Mouse (Mus musculus) forebrain, embryonic 12.5 days (tissue): ENCODE data around the gene Tekt2. TPM values are rescaled to one million over a fixed set of nuclear protein-coding genes. Genes with fewer than 3 reads are reported as not detected.

Experiments
- ATAC-seq: fragments of 200-750 bp; cut with Nextera tagmentation; 2 replicates; pipeline ENCODE4 v1.8.0; 2017; ENCODE audit warnings: moderate TSS enrichment; ENCODE audit not compliant: low FRiP score
- H3K27ac ChIP-seq: fragments of 300-500 bp; sonication (generic); 2 replicates; pipeline ENCODE4 v1.5.1; 2016; ENCODE audit warnings: mild to moderate bottlenecking
- H3K27me3 ChIP-seq: fragments of 300-500 bp; sonication (generic); 2 replicates; pipeline ENCODE4 v1.6.1; 2016; ENCODE audit warnings: mild to moderate bottlenecking
- H3K36me3 ChIP-seq: fragments of 300-500 bp; sonication (generic); replicated peaks from 2 replicates; pipeline ENCODE4 v1.6.1; 2016; ENCODE audit warnings: mild to moderate bottlenecking
- H3K4me1 ChIP-seq: fragments of 300-500 bp; sonication (generic); 2 replicates; pipeline ENCODE4 v1.6.1; 2016
- H3K4me2 ChIP-seq: fragments of 300-500 bp; sonication (generic); 2 replicates; pipeline ENCODE4 v1.6.1; 2016; ENCODE audit warnings: mild to moderate bottlenecking, moderate library complexity
- H3K4me3 ChIP-seq: fragments of 300-500 bp; sonication (generic); replicated peaks from 2 replicates; pipeline ENCODE4 v1.5.1; 2016; ENCODE audit warnings: mild to moderate bottlenecking
- H3K9ac ChIP-seq: fragments of 300-500 bp; sonication (generic); 2 replicates; pipeline ENCODE4 v1.6.1; 2016; ENCODE audit warnings: mild to moderate bottlenecking
- H3K9me3 ChIP-seq: fragments of 300-500 bp; sonication (generic); 2 replicates; pipeline ENCODE4 v1.6.1; 2016
- WGBS: fragments of 180-500 bp; shearing (Covaris S2); methylation state at CpG from one replicate; pipeline ENCODE4 v1.1.7; 2016; 5-methylcytosine and 5-hydroxymethylcytosine counted together
- polyA plus RNA-seq: library from polyadenylated mRNA; unstranded; fragments of >200 nt; fragmentation: Nextera tagmentation; extraction: Ambion mirVana; gene quantifications from 2 replicates; pipeline ENCODE4 v1.2.1, GENCODE M21; 2016

The Tekt2 gene
- polyA plus RNA-seq, 1 experiment from 2014 or later, result 10.8 TPM

DNA sequence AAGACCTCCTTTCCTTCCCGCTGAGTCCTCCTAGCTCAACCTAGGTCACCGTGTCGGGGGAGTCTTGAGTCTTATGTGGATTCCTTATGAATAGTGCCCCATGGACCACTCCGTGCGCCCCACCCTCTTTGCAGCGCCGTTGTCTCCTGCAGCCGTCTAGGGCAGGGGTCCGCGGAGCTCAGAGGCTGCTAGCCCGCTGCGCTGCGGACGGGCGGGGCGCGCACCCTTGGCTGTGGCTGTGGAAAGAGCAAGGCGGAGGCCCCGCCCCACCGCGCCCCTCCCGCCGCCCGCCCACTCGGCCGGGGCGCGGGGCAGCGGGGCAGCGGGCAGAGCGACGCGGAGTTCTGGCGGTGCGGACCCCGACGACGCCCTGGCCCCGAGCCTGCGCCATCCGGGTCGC, 39.0 kb downstream of the Tekt2 start, which contains the start of gene Col8a2:
Gene Col8a2, plus strand, starts transcription at position 302 of the 400 bp plus-strand sequence.
- Histone ChIP-seq H3K4me2 (peak within 1 kb of the TSS; percentile 52), H3K4me3 (peak within 1 kb of the TSS; percentile 41), H3K27ac (0 out of 2 replicates have a peak within 1 kb of the TSS, but pooled peaks have one; percentile 19), H3K9me3 (peaks cover 9% of the 10 kb centered on the region; the same call in 1 of the 2 replicates), H3K36me3 (no peaks in the 10 kb centered on the region), H3K9ac (peak within 1 kb of the TSS; percentile 44), H3K4me1 (peaks cover 20% of the 10 kb centered on the region), H3K27me3 (peaks cover 74% of the 10 kb centered on the region)
- WGBS, result 2% methylated on average over 42 of the region's 42 CpGs
- no peak for ATAC-seq

DNA sequence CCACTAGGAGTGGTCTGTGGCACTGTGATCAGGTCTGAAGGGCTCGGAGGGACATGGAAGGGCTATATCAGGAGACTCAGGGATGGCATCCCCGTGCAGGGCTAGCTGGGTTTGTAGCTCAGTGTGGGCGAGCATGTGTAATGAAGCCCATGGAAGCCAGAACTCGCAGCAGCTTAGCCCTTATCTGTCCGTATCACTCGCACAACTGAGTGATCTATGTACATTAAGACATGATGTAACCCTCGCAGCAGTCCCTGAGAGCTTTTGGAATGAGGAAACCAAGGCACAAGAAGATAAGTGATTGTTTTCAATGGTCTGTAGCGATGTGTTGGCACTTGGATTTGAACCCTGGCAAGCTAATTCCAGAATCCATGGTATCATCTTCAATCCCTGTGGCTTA, 41.9 kb downstream of the Tekt2 start:
- H3K4me1 ChIP-seq, result peaks cover 15% of the 10 kb centered on the region
- H3K27me3 ChIP-seq, result peaks cover 48% of the 10 kb centered on the region
- no peaks in the 10 kb centered on the region for H3K36me3 ChIP-seq
- H3K4me3 ChIP-seq, result no peak overlapping the region
- H3K27ac ChIP-seq, result no peak overlapping the region
- no peak overlapping the region for H3K9ac ChIP-seq
- peaks cover 9% of the 10 kb centered on the region; the same call in 1 of the 2 replicates for H3K9me3 ChIP-seq
- 91% methylated on average over 8 of the region's 8 CpGs for WGBS
- ATAC-seq, result no peak
- no peak overlapping the region for H3K4me2 ChIP-seq

DNA sequence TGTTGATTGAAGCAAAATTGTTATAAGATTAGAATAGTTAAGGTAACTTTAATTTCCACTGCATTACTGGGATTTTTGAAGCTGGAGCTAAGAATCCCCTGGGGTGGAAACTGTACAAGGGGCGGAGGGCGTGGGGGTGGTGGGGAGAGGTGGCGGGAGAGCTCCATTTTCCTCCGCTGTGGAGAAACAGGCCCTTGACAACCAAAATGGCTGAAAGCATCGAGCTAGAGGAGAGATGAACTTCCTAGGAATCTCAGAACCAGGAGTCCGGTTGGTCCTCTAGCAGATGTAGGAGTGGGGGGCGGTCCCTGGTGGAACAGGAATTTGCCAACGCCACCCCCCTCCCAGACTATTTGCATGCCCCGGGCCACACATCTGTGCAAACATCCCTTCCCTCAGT, 43.8 kb downstream of the Tekt2 start:
- Histone ChIP-seq H3K4me3 (no peak overlapping the region), H3K9me3 (peaks cover 7% of the 10 kb centered on the region; the same call in 1 of the 2 replicates), H3K4me1 (peaks cover 9% of the 10 kb centered on the region), H3K4me2 (no peak overlapping the region), H3K36me3 (no peaks in the 10 kb centered on the region), H3K27ac (no peak overlapping the region), H3K9ac (no peak overlapping the region), H3K27me3 (peaks cover 29% of the 10 kb centered on the region)
- ATAC-seq, result no peak
- WGBS, result 71% methylated on average over 9 of the region's 9 CpGs

DNA sequence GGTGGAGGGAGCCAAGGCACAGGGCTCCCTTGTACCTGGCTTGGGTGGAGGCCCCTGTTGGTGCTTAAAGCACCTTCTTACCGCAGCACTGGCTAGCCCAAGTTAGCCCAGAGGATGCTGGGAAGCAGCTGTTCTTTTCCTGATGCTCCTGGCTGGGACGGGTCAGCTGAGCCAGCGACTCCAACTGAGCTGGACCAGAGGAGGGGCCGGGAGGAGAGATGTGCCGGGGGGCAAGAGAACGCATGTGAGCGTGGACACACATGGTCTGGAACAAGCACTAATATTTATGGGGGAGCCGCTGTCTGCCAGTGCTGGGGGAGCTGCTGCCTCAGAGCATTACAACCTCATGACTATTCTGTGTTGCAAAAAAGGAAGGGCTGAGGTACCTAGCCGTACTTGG, 46.5 kb downstream of the Tekt2 start:
- Histone ChIP-seq H3K36me3 (peaks cover 19% of the 10 kb centered on the region), H3K9me3 (no peaks in the 10 kb centered on the region), H3K4me1 (peaks cover 4% of the 10 kb centered on the region), H3K9ac (no peak overlapping the region), H3K4me2 (no peak overlapping the region), H3K4me3 (no peak overlapping the region), H3K27ac (peak overlapping the region; percentile 42; the same call in 1 of the 2 replicates), H3K27me3 (peaks cover 9% of the 10 kb centered on the region)
- no peak for ATAC-seq
- WGBS, result 63% methylated on average over 9 of the region's 9 CpGs

DNA sequence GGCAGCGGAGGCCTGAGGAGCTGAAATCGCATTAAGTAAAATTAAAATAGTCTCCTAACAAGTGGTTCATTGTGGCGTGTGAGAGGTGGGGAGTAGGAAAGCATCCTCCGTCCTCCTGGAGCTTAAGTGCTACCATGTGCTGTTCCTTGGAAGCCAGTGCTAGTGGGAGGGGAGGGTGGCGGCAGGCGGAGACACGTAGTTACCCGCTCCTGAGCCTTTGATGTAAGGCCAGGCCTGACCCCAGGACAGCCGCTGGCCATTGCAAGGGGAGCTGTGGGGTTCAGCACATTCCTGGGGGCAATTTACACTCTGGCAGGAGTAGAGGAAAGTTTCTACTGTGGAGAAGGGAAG, 46.9 kb downstream of the Tekt2 start:
- no peak for ATAC-seq
- Histone ChIP-seq H3K36me3 (peaks cover 24% of the 10 kb centered on the region), H3K27ac (peak overlapping the region; percentile 42), H3K27me3 (peaks cover 5% of the 10 kb centered on the region; the same call in 1 of the 2 replicates), H3K4me2 (peak overlapping the region; percentile 19; the same call in 1 of the 2 replicates), H3K4me3 (no peak overlapping the region), H3K4me1 (peaks cover 4% of the 10 kb centered on the region), H3K9ac (no peak overlapping the region), H3K9me3 (no peaks in the 10 kb centered on the region)
- WGBS, result 29% methylated on average over 9 of the region's 9 CpGs

DNA sequence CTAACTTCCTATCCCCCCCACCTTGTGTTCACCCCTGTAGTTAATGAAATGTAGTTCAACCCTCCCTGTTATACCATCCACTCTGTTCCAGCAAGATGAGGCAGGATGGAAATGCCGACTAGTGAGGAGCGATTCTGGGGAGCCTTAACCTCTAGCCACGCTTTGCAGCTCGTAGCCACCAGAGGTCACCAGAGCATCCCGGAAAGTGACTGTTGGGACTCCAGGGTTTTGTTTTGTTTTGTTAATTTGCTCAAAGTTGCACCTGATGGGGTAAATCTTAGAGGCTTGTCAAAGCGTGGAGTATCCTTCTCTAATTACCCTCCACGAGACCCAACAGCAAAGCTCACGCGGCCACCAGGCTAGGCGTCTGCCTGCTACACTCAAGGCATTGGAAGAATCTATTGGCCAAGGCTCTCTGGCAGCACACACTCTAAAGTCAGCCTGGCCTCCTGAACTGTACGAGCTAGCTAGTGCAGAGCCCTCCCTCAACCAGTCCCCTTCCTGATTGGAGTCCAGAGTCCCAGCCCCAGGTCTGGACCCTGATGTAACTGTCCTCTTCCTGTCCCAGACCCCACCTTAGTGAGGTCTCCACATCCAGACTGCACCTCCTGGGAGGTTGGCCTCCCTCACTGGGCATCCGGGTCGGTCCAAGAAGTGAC, 47.5 kb downstream of the Tekt2 start:
- H3K9ac ChIP-seq, result no peak overlapping the region
- H3K36me3 ChIP-seq, result peaks cover 29% of the 10 kb centered on the region
- H3K4me3 ChIP-seq, result no peak overlapping the region
- H3K4me2 ChIP-seq, result peak overlapping the region; percentile 19; the same call in 1 of the 2 replicates
- H3K27me3 ChIP-seq, result no peaks in the 10 kb centered on the region; the same call in 1 of the 2 replicates
- WGBS, result 6% methylated on average over 13 of the region's 13 CpGs
- no peak for ATAC-seq
- H3K4me1 ChIP-seq, result peaks cover 4% of the 10 kb centered on the region
- no peaks in the 10 kb centered on the region for H3K9me3 ChIP-seq
- H3K27ac ChIP-seq, result peak overlapping the region; percentile 42; the same call in 1 of the 2 replicates

DNA sequence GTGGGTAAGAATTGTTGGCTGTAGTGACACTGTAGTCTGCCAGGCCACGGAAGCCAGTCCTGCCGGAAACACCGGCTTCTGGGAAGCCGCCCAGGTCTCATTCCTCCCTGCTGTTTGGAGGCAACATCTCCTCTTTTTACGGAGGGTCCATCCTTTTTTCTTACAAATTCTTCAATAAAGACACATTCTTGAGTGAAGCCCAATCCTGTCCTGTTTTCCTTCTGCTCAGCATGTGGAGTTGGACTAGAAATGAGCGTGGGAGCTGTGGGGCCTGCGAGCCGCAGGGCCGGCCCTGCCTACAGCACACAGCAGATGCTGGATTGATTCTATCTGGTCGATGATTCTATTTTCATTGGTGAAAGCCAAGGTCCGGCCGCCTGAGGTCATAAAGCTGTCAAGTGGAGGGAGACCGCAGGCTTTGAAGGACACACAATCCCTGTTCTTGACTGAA, 49.8 kb downstream of the Tekt2 start:
- H3K36me3 ChIP-seq, result peaks cover 35% of the 10 kb centered on the region
- peaks cover 4% of the 10 kb centered on the region for H3K4me1 ChIP-seq
- 90% methylated on average over 13 of the region's 13 CpGs for WGBS

DNA sequence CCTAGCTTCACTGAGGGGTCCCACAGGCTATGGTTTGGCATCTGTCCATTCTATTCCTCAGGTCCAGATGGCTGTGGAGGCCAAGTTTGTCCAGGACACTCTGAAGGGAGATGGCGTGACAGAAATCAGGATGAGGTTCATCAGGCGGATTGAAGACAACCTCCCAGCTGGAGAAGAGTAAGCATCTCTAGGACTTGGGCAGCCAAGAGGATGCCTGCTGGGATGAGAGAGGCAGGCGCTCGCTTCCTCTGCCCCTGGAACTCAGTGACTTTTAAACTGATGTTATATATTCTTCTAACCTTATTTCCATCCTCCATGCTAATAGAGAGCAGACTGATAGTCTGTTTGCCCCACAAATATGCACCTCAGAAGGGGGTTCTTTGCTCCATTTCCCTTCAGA, 50.4 kb downstream of the Tekt2 start:
- WGBS, result 94% methylated on average over 4 of the region's 4 CpGs
- H3K9ac ChIP-seq, result no peak overlapping the region
- H3K27me3 ChIP-seq, result no peaks in the 10 kb centered on the region; the same call in 1 of the 2 replicates
- peaks cover 4% of the 10 kb centered on the region for H3K4me1 ChIP-seq
- no peak for ATAC-seq
- no peak overlapping the region for H3K4me2 ChIP-seq
- H3K36me3 ChIP-seq, result peaks cover 39% of the 10 kb centered on the region
- H3K4me3 ChIP-seq, result no peak overlapping the region
- H3K9me3 ChIP-seq, result no peaks in the 10 kb centered on the region
- no peak overlapping the region for H3K27ac ChIP-seq

More for the DNA sequence above, 49.8 kb downstream of the Tekt2 start:
- ATAC-seq, result no peak
- no peaks in the 10 kb centered on the region; the same call in 1 of the 2 replicates for H3K27me3 ChIP-seq
- H3K4me3 ChIP-seq, result no peak overlapping the region
- H3K4me2 ChIP-seq, result no peak overlapping the region
- no peaks in the 10 kb centered on the region for H3K9me3 ChIP-seq
- H3K9ac ChIP-seq, result no peak overlapping the region
- H3K27ac ChIP-seq, result no peak overlapping the region

DNA sequence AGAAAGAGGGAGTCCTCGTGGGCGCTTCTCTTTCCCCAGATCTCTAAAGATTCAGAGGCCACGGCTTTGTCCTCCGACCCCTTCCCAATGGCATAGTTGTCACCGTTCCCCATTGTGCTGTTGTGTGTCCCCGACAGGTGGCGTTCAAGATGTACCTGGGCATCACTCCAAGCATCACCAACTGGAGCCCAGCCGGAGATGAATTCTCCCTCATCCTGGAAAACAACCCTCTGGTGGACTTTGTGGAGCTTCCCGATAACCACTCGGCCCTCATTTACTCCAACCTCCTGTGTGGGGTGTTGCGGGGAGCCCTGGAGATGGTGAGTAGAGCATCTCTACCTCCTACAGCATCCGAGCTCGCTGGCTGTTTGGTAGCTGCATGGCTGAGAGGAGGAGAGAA, 51.7 kb downstream of the Tekt2 start:
- H3K4me3 ChIP-seq, result no peak overlapping the region
- no peaks in the 10 kb centered on the region; the same call in 1 of the 2 replicates for H3K27me3 ChIP-seq
- H3K4me2 ChIP-seq, result no peak overlapping the region
- no peak overlapping the region for H3K27ac ChIP-seq
- no peak for ATAC-seq
- 70% methylated on average over 13 of the region's 13 CpGs for WGBS
- H3K9ac ChIP-seq, result no peak overlapping the region
- H3K4me1 ChIP-seq, result peaks cover 4% of the 10 kb centered on the region
- peaks cover 39% of the 10 kb centered on the region for H3K36me3 ChIP-seq
- no peaks in the 10 kb centered on the region for H3K9me3 ChIP-seq

Other genes starting within 250 kb of the Tekt2 start
- gene Lsm10, start 229.1 kb downstream of the Tekt2 start, polyA plus RNA-seq, result 41.9 and 46.6 TPM in 2 replicates
- 42.8 and 48.5 TPM in 2 replicates for gene Stk40, start 221.7 kb downstream of the Tekt2 start, polyA plus RNA-seq
- gene Eva1b, start 177.9 kb downstream of the Tekt2 start, polyA plus RNA-seq, result 13.1 and 15.9 TPM in 2 replicates
- gene Sh3d21, start 162.2 kb downstream of the Tekt2 start, polyA plus RNA-seq, result 0.96 and 1.5 TPM in 2 replicates
- gene Thrap3, start 122.9 kb downstream of the Tekt2 start, polyA plus RNA-seq, result 284 and 305 TPM in 2 replicates
- gene Map7d1, start 69.3 kb downstream of the Tekt2 start, polyA plus RNA-seq, result 104 and 105 TPM in 2 replicates
- 104 and 108 TPM in 2 replicates for gene Trappc3, start 63.4 kb downstream of the Tekt2 start, polyA plus RNA-seq
- 16.0 and 22.6 TPM in 2 replicates for gene Col8a2, start 38.9 kb downstream of the Tekt2 start, polyA plus RNA-seq
- 68.5 and 72.4 TPM in 2 replicates for gene Adprhl2, start 4.0 kb downstream of the Tekt2 start, polyA plus RNA-seq
- gene Ago3, start 103.9 kb upstream of the Tekt2 start, polyA plus RNA-seq, result 16.1 and 20.0 TPM in 2 replicates
- 20.1 and 23.4 TPM in 2 replicates for gene Ago1, start 142.9 kb upstream of the Tekt2 start, polyA plus RNA-seq
- gene Ago4, start 207.8 kb upstream of the Tekt2 start, polyA plus RNA-seq, result 6.1 and 6.3 TPM in 2 replicates
- 47.8 and 49.3 TPM in 2 replicates for gene Clspn, start 231.2 kb upstream of the Tekt2 start, polyA plus RNA-seq